Mouse (Mus musculus) midbrain, embryonic 14.5 days (tissue): ENCODE measurements around the gene Uxs1. TPM values are rescaled to one million over a fixed set of nuclear protein-coding genes. Genes with fewer than 3 reads are reported as not detected.

Source experiments
- polyA plus RNA-seq: library from polyadenylated mRNA; unstranded; fragments of >200 nt; fragmentation: Nextera tagmentation; extraction: Ambion mirVana; gene quantifications from 2 replicates; pipeline ENCODE4 v1.2.1, GENCODE M21; 2014

Uxs1 gene
- polyA plus RNA-seq, 1 experiment from 2014 or later = 14.8 TPM

Other genes starting within 250 kb of the Uxs1 start
- gene 1500015O10Rik, start 97.2 kb downstream of the Uxs1 start, polyA plus RNA-seq = 8.2 and 13.5 TPM in 2 replicates
- 37.7 and 56.3 TPM in 2 replicates for gene Tpp2, start 105.8 kb upstream of the Uxs1 start, polyA plus RNA-seq
- 1.6 and 2.1 TPM in 2 replicates for gene Mettl21c, start 192.2 kb upstream of the Uxs1 start, polyA plus RNA-seq
- gene Gm8251, start 234.1 kb upstream of the Uxs1 start, polyA plus RNA-seq = 0.05 and 0.08 TPM in 2 replicates